Mouse (Mus musculus) liver, postnatal 0 days (tissue): ENCODE measurements at regions not wholly inside any gene's neighbourhood (a gene's known extent, or its start where the extent isn't known, plus 50 kb on each side); places are given as distances from the start of the nearest gene placed in this dataset.

Experiments
- CTCF ChIP-seq: sonication (generic); IDR thresholded peaks from 2 replicates; pipeline ENCODE4 v1.5.1; 2016; ENCODE audit warnings: antibody characterized with exemption, low read depth
- EP300 ChIP-seq: IDR thresholded peaks from 2 replicates; pipeline ENCODE4 v1.6.1; 2016; ENCODE audit warnings: antibody characterized with exemption, low read depth, mild to moderate bottlenecking

DNA sequence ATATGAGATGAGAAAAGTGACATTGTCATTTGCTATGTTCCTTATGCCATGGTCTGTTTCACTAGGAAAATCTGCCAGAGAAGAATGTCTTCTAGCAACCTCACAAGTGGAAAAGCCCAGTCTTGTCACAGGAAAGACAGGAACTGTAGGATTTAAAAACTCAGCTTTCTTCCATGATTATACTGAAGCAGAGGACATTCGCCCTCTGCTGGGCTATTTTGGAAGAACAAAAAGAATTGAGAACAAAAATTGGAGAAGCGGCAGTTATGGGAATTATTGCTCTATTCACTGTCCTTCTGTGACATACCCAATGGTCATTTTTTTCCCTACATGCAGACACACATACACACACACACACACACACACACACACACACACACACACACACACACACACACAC is 234.9 kb upstream of the Chl1 start:
- TF ChIP-seq CTCF: peak; percentile 52
- TF ChIP-seq EP300: no peak
